ENCODE assay signal across 17 mouse cellular contexts in genomic region chr16:21977347-21977746, GRCm38 (mm10).
"Had no signal": no experiment of that assay in that cellular context is flagged by ENCODE, and none has a peak within 500 bp of the region (broad histone marks: within the 10 kb centered on the region; RNA-seq: fewer than 3 reads in every experiment).

No protein-coding gene starts in this region.

- DNase-seq: gastrocnemius, postnatal 14 days; gastrocnemius, postnatal 36 days; heart, adult 11 months; heart, adult 2 months; heart, postnatal 14 days; heart, postnatal 36 days; kidney, adult 11 months; kidney, adult 2 months; kidney, adult 9 months; kidney, postnatal 14 days; kidney, postnatal 36 days; layer of hippocampus, adult 9-11 months; layer of hippocampus, postnatal 36 days; left cerebral cortex, postnatal 4 days had no signal

- ATAC-seq: hindbrain, postnatal 0 days; intestine, embryonic 16.5 days; liver, embryonic 12.5 days had no signal
